Mouse (Mus musculus) midbrain, embryonic 10.5 days (tissue): ENCODE data around the gene Ndufb8. TPM values are rescaled to one million over a fixed set of nuclear protein-coding genes. Genes with fewer than 3 reads are reported as not detected.

Experiments
- DNase-seq: peaks from one replicate; pipeline ENCODE4 v3.0.0-alpha.2; 2017; ENCODE audit warnings: low spot score
- H3K27ac ChIP-seq: fragments of 300-500 bp; sonication (generic); replicated peaks from 2 replicates; pipeline ENCODE4 v1.5.1; 2016; ENCODE audit warnings: mild to moderate bottlenecking
- H3K27me3 ChIP-seq: fragments of 300-500 bp; sonication (generic); 2 replicates; pipeline ENCODE4 v1.6.1; 2016; ENCODE audit warnings: low read depth, mild to moderate bottlenecking; ENCODE audit not compliant: poor library complexity, severe bottlenecking
- H3K36me3 ChIP-seq: fragments of 300-500 bp; sonication (generic); 2 replicates; pipeline ENCODE4 v1.6.1; 2016; ENCODE audit warnings: mild to moderate bottlenecking, moderate library complexity
- H3K4me1 ChIP-seq: fragments of 300-500 bp; sonication (generic); 2 replicates; pipeline ENCODE4 v1.6.1; 2016
- H3K4me3 ChIP-seq: fragments of 300-500 bp; sonication (generic); 2 replicates; pipeline ENCODE4 v1.5.1; 2016; ENCODE audit warnings: mild to moderate bottlenecking, moderate library complexity
- H3K9me3 ChIP-seq: fragments of 300-500 bp; sonication (generic); replicated peaks from 2 replicates; pipeline ENCODE4 v1.6.1; 2016; ENCODE audit warnings: mild to moderate bottlenecking
- WGBS: fragments of 180-500 bp; shearing (Covaris S2); methylation state at CpG from one replicate; pipeline ENCODE4 v1.1.7; 2016; 5-methylcytosine and 5-hydroxymethylcytosine counted together
- polyA plus RNA-seq: library from polyadenylated mRNA; unstranded; fragments of >200 nt; fragmentation: Nextera tagmentation; extraction: Ambion mirVana; gene quantifications from 2 replicates; pipeline ENCODE4 v1.2.1, GENCODE M21; 2016

The Ndufb8 gene
- polyA plus RNA-seq, 1 experiment from 2014 or later: 632 TPM

DNA sequence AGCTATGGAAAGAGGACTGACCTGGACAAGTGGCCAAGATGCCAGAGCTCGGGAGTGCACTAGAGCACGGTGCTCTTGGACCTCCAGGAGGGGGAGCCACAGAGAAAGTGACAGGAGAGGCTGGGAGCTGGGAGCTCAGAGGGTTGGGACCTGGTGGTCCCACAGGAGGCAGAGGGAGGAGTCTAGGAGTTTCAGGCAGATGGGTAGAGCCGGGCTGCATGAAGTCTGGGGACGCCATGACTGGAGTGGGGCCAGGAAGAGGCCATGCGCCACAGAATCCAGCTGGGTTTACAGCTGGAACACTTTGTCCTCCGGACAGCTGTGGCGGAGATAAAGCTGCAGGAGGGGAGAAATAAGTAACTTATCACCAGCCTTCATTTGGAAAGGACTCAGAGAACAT is 36.1 kb downstream of the Ndufb8 start:
- peaks cover 100% of the 10 kb centered on the region for H3K27me3 ChIP-seq
- H3K9me3 ChIP-seq: no peaks in the 10 kb centered on the region
- H3K4me1 ChIP-seq: peaks cover 49% of the 10 kb centered on the region
- DNase-seq: peak; percentile 46
- H3K36me3 ChIP-seq: no peaks in the 10 kb centered on the region
- H3K4me3 ChIP-seq: no peak overlapping the region
- H3K27ac ChIP-seq: no peak overlapping the region
- whole genome bisulfite sequencing: 28% methylated on average over 7 of the region's 7 CpGs

DNA sequence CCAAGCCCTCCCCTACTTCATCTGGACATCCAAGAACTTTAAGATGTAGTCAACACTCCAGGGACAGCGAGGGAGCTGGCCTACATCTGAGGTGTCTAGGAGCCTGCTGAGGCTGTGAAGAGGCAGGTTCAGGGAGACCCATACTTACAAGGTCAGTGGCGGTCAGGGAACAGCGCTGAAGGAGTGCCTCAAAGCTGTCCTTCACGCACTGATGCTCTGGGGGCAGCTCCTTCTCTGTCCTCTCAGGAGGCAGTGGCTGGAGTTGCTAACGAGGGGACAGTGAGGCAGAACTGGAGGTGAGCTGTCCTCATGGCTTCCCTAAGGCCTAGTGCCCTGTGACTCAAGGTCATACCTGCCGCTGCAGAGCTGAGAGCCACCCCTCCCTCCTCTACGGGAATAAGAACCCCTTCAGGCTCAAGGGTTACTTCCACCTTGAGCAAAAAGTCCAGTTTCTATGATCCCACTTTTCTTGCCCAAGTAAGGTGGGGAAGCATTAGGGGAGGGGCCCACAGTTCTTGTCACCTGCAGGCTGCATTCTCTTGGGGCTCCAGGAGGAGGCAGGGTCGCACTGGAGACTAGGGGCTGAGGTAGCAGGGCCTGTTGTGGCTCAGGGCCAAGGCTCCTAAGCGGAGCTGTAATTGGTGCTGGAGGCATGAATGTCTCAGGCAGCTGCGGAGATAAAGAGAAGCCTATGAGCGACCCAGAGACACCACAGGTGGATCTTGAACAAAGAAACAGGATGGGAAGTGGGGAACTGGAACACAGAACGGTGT is 37.1 kb downstream of the Ndufb8 start:
- Histone ChIP-seq H3K4me1 (peaks cover 59% of the 10 kb centered on the region), H3K27me3 (peaks cover 100% of the 10 kb centered on the region), H3K9me3 (no peaks in the 10 kb centered on the region), H3K36me3 (no peaks in the 10 kb centered on the region), H3K4me3 (no peak overlapping the region), H3K27ac (no peak overlapping the region)
- DNase-seq: no peak
- WGBS: 48% methylated on average over 12 of the region's 12 CpGs

DNA sequence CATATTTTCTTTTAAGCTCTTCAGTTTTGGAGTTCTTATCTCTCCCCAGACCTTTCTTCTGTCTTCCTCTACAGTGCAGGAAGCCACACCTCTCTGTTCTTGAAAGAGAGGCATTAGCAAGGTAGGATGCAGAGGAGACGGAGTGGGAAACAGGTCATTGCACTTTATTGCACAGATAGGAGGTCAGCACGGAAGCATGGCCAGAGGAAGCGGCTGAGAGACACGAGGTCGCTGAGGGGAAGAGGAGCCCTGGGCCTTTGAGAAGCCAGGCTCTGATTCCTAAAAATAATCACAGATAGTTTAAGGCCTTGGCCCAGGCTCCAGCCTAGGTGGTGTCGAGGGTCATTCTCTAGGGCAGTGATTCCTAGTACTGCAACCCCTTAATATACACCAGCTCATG is 39.5 kb downstream of the Ndufb8 start:
- WGBS: 23% methylated on average over 6 of the region's 6 CpGs
- no peaks in the 10 kb centered on the region for H3K9me3 ChIP-seq
- no peaks in the 10 kb centered on the region for H3K36me3 ChIP-seq
- peak overlapping the region; percentile 65 for H3K27ac ChIP-seq
- H3K4me1 ChIP-seq: peaks cover 83% of the 10 kb centered on the region
- peaks cover 100% of the 10 kb centered on the region for H3K27me3 ChIP-seq
- H3K4me3 ChIP-seq: no peak overlapping the region
- no peak for DNase-seq

DNA sequence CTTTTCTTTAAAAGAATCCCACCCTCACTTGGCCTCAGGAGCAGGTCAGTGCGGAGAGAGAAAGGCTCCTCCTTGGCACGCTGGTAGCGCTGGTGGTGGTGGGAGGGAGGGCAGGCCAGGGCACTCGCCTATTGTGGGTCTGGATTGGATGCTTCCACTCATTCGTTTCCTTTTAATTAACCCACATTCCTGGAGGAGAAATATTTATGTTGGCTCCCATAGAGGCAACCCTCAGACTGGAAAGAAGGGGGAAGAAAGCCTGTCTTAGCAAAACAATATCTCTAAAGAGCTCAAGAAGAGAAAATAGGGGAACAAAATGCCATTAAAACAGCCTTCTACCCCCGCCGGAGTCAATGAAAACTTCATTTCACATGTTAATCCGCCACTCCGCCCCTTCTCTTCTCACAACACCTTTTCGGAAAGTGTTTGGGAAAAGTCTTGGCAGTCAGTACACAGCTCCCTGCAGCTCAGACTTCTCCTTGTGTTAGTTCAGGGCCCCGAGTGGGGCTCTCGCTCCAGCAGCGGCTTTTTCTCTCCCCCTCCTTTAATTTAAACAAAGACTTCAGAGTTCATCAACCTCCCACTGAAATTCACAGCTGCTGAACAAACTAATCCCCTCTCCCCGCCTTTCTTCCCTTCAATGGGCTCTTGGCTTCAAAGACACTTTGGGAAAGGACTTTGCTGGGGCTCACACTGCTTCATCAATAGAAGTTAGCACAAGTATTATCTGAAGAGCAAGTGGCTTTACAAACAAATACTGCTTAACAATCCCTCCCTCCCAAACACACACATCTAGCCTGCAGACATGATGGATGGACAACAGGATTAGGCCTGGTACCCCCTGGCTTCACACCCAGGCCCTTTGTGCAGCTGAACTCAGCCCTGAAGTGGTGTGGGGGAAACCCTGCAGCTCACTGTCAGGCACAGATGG is 40.5 kb downstream of the Ndufb8 start:
- peaks cover 100% of the 10 kb centered on the region for H3K27me3 ChIP-seq
- DNase-seq: peak; percentile 83
- H3K4me3 ChIP-seq: peak overlapping the region; percentile 59
- peak overlapping the region; percentile 65 for H3K27ac ChIP-seq
- H3K36me3 ChIP-seq: no peaks in the 10 kb centered on the region
- under 1% methylated on average over 14 of the region's 14 CpGs for WGBS
- H3K9me3 ChIP-seq: no peaks in the 10 kb centered on the region
- H3K4me1 ChIP-seq: peaks cover 93% of the 10 kb centered on the region

DNA sequence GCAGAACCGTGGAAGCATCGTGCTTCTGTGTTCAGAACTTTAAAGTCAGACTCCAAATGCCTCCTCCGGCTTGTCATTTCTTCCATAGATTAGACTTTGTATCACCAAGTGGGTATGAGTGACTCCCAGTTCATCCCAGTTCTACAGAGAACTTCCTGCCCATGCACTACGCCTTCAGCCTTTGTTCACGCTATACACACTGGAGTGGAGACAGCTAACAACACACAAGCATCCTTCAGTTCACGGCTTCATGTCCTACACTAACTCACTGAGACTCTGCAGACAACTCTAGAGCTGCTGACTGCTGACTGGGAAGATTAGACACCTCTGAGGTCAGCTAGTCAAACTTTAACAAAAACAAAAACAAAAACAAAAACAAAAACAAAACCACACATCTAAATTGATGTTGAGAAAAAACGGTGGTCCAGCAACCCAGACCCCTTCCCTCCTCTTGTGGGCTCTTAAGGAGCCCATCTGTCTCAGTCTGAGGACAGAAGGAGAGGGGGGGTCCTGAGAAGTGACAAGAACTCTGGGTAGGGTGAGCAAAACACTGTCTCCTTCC is 41.2 kb downstream of the Ndufb8 start:
- Histone ChIP-seq H3K9me3 (no peaks in the 10 kb centered on the region), H3K27ac (peak overlapping the region; percentile 61), H3K27me3 (peaks cover 100% of the 10 kb centered on the region), H3K4me1 (peaks cover 94% of the 10 kb centered on the region), H3K36me3 (no peaks in the 10 kb centered on the region), H3K4me3 (peak overlapping the region; percentile 59)
- DNase-seq: no peak
- WGBS: 13% methylated on average over 7 of the region's 7 CpGs

DNA sequence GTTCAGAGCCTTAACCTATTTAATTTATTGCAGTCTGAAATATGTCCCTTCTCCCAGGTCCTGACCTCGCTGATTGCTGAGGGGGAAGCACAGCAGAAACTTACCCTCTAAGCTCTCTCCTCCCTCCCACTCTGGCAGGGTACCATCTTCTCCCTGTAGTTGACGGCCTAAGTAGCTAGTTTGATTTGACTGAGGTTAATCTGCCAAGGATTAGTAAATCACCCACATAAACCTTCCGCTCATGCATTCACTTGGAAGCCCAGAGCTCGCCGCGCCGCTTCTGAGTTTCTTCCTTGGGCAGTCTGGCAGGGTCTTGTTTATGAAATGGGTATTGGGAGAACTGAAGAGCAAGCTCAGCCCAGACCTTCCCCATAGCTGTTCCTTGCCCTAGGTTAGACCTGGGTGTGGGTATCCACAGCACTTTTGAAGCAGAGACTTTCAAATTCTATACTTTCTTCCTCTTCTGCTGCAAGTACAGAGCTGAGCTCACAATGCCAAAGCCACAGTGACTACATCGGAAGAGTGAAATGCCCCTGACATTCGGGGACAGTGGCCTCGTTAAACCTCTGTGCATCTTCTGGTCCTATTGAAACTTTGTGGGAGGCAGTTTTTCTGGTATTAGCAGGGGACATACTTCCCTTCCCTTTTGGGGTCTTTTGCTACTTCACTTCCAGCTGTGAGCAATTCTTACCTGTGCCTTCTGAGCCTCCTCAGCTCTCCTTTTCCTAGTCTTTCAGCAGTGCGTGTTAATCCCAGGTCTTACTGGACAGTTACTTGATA is 42.0 kb downstream of the Ndufb8 start:
- Histone ChIP-seq H3K36me3 (no peaks in the 10 kb centered on the region), H3K4me3 (peak overlapping the region; percentile 59; the same call in 1 of the 2 replicates), H3K9me3 (no peaks in the 10 kb centered on the region), H3K27me3 (peaks cover 100% of the 10 kb centered on the region), H3K27ac (peak overlapping the region; percentile 61; the same call in 1 of the 2 replicates), H3K4me1 (peaks cover 87% of the 10 kb centered on the region)
- DNase-seq: peak; percentile 38
- WGBS: 9% methylated on average over 11 of the region's 11 CpGs

DNA sequence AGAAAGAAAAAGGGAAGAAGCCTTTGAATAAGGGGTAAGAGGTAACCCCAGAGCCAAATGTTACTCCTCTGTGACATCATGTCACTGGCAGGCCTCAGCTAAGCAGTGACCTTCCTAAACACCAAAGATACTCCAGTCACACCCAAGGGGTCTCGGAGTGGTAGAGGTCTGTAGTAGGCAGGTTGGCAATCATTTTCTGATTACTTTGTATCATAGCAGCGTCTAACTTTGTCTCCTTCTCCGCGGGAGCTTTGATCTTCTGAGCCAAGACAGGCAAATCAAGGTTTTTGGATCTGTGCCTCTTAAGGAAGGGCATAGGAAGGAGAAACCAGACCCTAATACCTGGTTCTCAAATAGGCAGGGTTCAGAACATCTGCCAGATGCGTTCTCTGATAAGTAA is 42.6 kb downstream of the Ndufb8 start:
- H3K9me3 ChIP-seq: no peaks in the 10 kb centered on the region
- peaks cover 81% of the 10 kb centered on the region for H3K4me1 ChIP-seq
- 10% methylated on average over 5 of the region's 5 CpGs for WGBS
- peaks cover 100% of the 10 kb centered on the region for H3K27me3 ChIP-seq
- H3K27ac ChIP-seq: peak overlapping the region; percentile 61; the same call in 1 of the 2 replicates
- DNase-seq: no peak
- H3K36me3 ChIP-seq: no peaks in the 10 kb centered on the region
- H3K4me3 ChIP-seq: peak overlapping the region; percentile 59; the same call in 1 of the 2 replicates

DNA sequence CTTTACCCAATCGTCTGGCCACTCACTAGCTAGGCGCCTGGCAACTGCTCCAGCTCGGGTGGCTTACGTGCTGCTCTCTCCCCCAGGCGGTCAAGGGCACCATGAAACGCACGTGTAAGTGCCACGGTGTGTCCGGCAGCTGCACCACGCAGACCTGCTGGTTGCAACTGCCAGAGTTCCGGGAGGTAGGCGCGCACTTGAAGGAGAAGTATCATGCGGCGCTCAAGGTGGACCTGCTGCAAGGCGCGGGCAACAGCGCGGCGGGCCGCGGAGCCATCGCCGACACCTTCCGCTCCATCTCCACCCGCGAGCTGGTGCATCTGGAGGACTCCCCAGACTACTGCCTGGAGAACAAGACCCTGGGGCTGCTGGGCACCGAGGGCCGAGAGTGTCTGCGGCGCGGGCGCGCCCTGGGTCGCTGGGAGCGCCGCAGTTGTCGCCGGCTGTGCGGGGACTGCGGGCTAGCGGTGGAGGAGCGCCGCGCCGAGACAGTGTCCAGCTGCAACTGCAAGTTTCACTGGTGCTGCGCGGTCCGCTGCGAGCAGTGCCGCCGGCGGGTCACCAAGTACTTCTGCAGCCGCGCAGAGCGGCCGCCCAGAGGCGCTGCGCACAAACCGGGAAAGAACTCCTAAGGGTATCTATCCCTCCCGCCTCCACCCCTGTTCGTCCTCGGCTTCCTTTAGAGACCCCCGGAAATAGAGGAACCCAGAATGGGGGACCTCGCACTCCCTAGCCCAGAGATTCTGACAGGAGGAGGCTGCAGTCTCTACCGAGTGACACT is 43.6 kb downstream of the Ndufb8 start:
- Histone ChIP-seq H3K9me3 (no peaks in the 10 kb centered on the region), H3K27me3 (peaks cover 100% of the 10 kb centered on the region), H3K4me3 (peak overlapping the region; percentile 59), H3K36me3 (no peaks in the 10 kb centered on the region), H3K4me1 (peaks cover 73% of the 10 kb centered on the region), H3K27ac (peak overlapping the region; percentile 77)
- peak; percentile 69 for DNase-seq
- 2% methylated on average over 66 of the region's 66 CpGs for WGBS

DNA sequence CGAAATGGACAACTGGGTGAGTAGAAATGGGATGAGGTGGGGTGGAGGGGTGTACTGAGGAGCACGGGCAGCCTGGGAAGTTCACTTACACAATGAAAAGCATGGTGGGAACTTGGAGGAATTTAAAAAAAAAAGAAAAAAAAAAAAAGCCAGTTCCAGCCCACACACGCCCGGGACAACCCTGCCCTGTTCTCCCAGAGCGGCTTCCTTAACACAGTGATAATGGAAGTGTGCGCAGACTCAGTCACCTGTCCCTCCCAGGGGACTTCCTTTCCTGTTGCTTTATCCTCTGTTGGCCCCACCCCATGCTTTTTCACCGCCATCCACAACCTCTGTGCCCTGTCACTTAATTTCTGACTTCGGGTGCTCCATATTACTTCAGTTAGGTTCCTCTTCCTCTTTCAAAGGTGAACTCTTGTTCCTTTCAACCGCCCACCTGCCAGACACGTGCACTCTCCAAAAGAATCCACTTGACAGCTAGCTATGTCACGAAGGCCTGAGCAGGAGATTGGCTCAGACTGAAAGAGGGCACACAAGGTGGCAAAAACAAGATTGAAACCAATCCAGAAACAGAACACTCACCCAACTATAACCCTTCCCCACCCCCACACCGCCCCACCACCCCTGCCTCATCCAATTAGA is 44.6 kb downstream of the Ndufb8 start:
- H3K9me3 ChIP-seq: no peaks in the 10 kb centered on the region
- 9% methylated on average over 12 of the region's 12 CpGs for WGBS
- no peak overlapping the region for H3K27ac ChIP-seq
- H3K27me3 ChIP-seq: peaks cover 100% of the 10 kb centered on the region
- no peak for DNase-seq
- H3K4me3 ChIP-seq: peak overlapping the region; percentile 59
- H3K36me3 ChIP-seq: no peaks in the 10 kb centered on the region
- peaks cover 65% of the 10 kb centered on the region for H3K4me1 ChIP-seq

DNA sequence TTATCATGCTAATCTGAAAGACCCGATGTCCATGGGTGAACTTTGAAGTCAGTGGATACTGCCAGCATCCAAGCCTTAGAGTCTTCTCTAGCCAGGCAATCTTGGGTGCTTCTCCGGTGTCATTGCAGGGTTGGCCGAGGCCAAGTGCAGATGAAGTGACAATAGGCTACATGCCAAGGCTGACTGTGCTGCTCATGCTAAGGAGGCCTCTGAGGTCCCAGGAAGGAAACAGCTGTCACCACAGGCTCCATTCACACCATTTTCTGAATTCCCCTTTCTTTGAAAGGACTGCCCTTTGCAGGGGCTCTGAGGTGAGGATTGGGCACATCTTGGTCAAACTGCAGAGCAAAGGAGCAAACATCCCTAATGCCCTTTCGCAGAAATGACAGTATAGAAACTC is 52.5 kb downstream of the Ndufb8 start:
- Histone ChIP-seq H3K4me3 (no peak overlapping the region), H3K27ac (no peak overlapping the region), H3K9me3 (no peaks in the 10 kb centered on the region), H3K27me3 (peaks cover 100% of the 10 kb centered on the region), H3K4me1 (peaks cover 14% of the 10 kb centered on the region), H3K36me3 (no peaks in the 10 kb centered on the region)
- WGBS: 84% methylated on average over 4 of the region's 4 CpGs
- DNase-seq: no peak

DNA sequence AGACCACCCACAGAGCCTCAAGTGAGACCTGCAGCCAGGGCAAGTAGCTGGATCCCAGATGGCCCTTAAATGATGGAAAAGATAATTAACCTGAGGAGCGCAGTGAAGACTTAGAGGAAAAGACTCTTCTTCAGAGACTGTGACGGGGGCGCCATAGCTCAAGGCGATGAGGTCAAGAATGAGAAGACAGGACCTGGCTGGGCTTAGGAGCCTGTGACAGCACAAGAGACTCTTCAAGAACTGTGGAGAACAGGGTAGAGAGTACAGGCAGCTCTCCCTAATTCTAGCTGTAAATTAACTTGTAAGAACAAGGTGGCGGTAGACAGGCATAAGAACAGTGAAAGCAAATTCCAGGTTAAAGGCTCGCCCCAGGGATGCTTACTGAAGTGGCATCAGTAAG is 53.3 kb downstream of the Ndufb8 start:
- Histone ChIP-seq H3K27me3 (peaks cover 100% of the 10 kb centered on the region), H3K36me3 (no peaks in the 10 kb centered on the region), H3K27ac (no peak overlapping the region), H3K4me3 (no peak overlapping the region), H3K9me3 (no peaks in the 10 kb centered on the region), H3K4me1 (peaks cover 22% of the 10 kb centered on the region)
- WGBS: 90% methylated on average over 6 of the region's 6 CpGs
- DNase-seq: no peak
